ENCODE assay signal across 8 mouse cellular contexts in the genomic region with DNA sequence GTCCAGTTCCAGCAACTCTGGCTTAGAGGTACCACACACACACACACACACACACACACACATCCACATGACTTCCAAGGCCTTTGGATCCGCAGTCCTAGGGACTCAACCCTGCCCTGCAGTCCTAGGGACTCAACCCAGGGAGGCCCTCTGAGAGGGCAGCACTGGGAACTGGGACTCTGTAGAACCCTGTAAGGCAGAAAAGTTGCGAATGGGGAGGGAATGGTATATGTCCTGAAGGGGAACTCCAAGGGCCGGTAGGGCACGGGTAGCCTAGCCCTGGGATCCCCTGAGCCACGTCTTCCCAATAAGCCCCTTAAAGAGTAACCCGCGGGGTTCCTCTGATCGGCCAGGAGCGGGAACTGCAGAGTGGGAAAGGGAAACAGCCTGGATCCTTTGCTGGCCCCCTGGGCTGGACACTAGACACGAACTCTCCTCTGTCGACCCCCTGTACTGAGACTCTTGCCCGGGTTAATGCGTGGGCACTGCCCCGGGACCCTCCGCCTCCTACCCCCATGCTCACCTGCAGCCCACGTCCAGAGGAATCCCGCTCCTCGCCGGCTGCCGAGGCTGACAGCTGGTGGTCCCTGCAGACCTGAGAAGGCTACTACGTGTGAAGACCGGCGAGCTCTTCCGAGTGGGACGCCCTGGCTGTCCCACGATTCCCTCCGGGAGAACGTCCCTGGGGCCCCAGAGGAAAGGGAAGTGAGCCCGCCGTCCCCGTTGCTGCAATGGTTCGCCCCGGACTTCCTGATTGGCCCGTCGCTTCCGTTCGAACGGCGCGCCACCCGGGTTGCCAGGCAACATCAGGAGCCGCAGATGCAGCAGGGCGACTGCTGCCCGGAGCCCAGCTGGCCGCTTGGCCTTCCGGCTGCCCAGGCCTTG. TPM values are rescaled to one million over a fixed set of nuclear protein-coding genes. Genes with fewer than 3 reads are reported as not detected.
DNase-seq lines count a peak whose midpoint lies in the region; ATAC-seq and TF ChIP-seq lines count a peak whose summit lies in the region.

Gene Fam110a (minus strand): TSS at position 750 of the 885 bp plus-strand sequence.

- ATAC-seq in forebrain, embryonic 14.5 days = peak; percentile 94
- peak; percentile 74 for ATAC-seq in liver, embryonic 15.5 days (ENCODE audit: insufficient read depth)
- ATAC-seq in neural tube, embryonic 11.5 days (ENCODE audit: insufficient read depth, low FRiP score, low TSS enrichment) = peak; percentile 88
- peak; percentile 86 for ATAC-seq in stomach, embryonic 16.5 days (ENCODE audit: insufficient read depth, low FRiP score)

- H3K9me3 ChIP-seq in ES-Bruce4 (replicated peaks; ENCODE audit: control insufficient read depth, insufficient read depth, low read length, poor library complexity, severe bottlenecking) = no peaks in the 10 kb centered on the region
- H3K9me3 ChIP-seq in forebrain, embryonic 14.5 days (replicated peaks; ENCODE audit: control insufficient read depth, low read length) = no peaks in the 10 kb centered on the region
- no peaks in the 10 kb centered on the region for H3K9me3 ChIP-seq in liver, embryonic 15.5 days (replicated peaks)
- no peaks in the 10 kb centered on the region for H3K9me3 ChIP-seq in neural tube, embryonic 11.5 days (ENCODE audit: control insufficient read depth, low read length)
- no peaks in the 10 kb centered on the region for H3K9me3 ChIP-seq in stomach, embryonic 16.5 days (replicated peaks; ENCODE audit: control insufficient read depth, low read length)

- H3K4me2 ChIP-seq in forebrain, embryonic 14.5 days (ENCODE audit: low read length) = peak within 1 kb of the TSS; percentile 79
- peak within 1 kb of the TSS; percentile 81 for H3K4me2 ChIP-seq in liver, embryonic 15.5 days
- H3K4me2 ChIP-seq in neural tube, embryonic 11.5 days (ENCODE audit: low read depth) = peak within 1 kb of the TSS; percentile 80
- peak within 1 kb of the TSS; percentile 62 for H3K4me2 ChIP-seq in stomach, embryonic 16.5 days (ENCODE audit: low read depth, low read length)

- TF ChIP-seq POLR2A in ES-Bruce4 (IDR thresholded peaks at IDR 0.05; ENCODE audit: insufficient read depth, low read length) = peak; percentile 25

- peak within 1 kb of the TSS; percentile 93 for H3K4me3 ChIP-seq in ES-Bruce4 (ENCODE audit: low read depth, low read length)
- H3K4me3 ChIP-seq in forebrain, embryonic 14.5 days (ENCODE audit: low read depth, low read length) = peak within 1 kb of the TSS; percentile 81
- H3K4me3 ChIP-seq in liver, embryonic 15.5 days (replicated peaks) = peak within 1 kb of the TSS; percentile 81
- peak within 1 kb of the TSS; percentile 68 for H3K4me3 ChIP-seq in neural tube, embryonic 11.5 days (ENCODE audit: low read depth, low read length)
- peak within 1 kb of the TSS; percentile 88 for H3K4me3 ChIP-seq in stomach, embryonic 16.5 days (replicated peaks; ENCODE audit: low read length)

- intact Hi-C loops in heart, postnatal 10 days (cut with DNase I) = no loop called here

- under 1% methylated on average over 38 of the region's 46 CpGs for WGBS in forebrain, embryonic 14.5 days
- WGBS in liver, embryonic 15.5 days (ENCODE audit: insufficient replicate concordance) = under 1% methylated on average over 46 of the region's 46 CpGs
- WGBS in neural tube, embryonic 11.5 days = under 1% methylated on average over 46 of the region's 46 CpGs
- under 1% methylated on average over 45 of the region's 46 CpGs for WGBS in stomach, embryonic 16.5 days

- no peak for TF ChIP-seq CTCF in ES-Bruce4 (IDR thresholded peaks at IDR 0.05; ENCODE audit: low read depth, low read length)

- no peak for TF ChIP-seq EP300 in ES-Bruce4 (IDR thresholded peaks at IDR 0.05; ENCODE audit: insufficient read depth, low read depth, low read length)

- H3K27ac ChIP-seq in ES-Bruce4 (ENCODE audit: insufficient read depth, low read length) = no peak within 1 kb of the TSS
- H3K27ac ChIP-seq in forebrain, embryonic 14.5 days (ENCODE audit: low read depth, low read length) = peak within 1 kb of the TSS; percentile 75
- H3K27ac ChIP-seq in liver, embryonic 15.5 days (replicated peaks) = peak within 1 kb of the TSS; percentile 70
- peak within 1 kb of the TSS; percentile 72 for H3K27ac ChIP-seq in neural tube, embryonic 11.5 days (ENCODE audit: low read depth, low read length)
- H3K27ac ChIP-seq in stomach, embryonic 16.5 days (ENCODE audit: low read length) = peak within 1 kb of the TSS; percentile 85

- no peaks in the 10 kb centered on the region for H3K27me3 ChIP-seq in ES-Bruce4 (ENCODE audit: control insufficient read depth, insufficient read depth, low read length, poor library complexity, severe bottlenecking)
- H3K27me3 ChIP-seq in forebrain, embryonic 14.5 days (replicated peaks; ENCODE audit: control insufficient read depth, insufficient read depth, low read length) = no peaks in the 10 kb centered on the region
- H3K27me3 ChIP-seq in liver, embryonic 15.5 days = peaks cover 10% of the 10 kb centered on the region
- no peaks in the 10 kb centered on the region for H3K27me3 ChIP-seq in neural tube, embryonic 11.5 days (ENCODE audit: control insufficient read depth, insufficient read depth, low read length)
- H3K27me3 ChIP-seq in stomach, embryonic 16.5 days (ENCODE audit: control insufficient read depth, insufficient read depth, low read length) = no peaks in the 10 kb centered on the region

- H3K36me3 ChIP-seq in ES-Bruce4 (ENCODE audit: control insufficient read depth, insufficient read depth, low read length, poor library complexity, severe bottlenecking) = no peaks in the 10 kb centered on the region
- no peaks in the 10 kb centered on the region for H3K36me3 ChIP-seq in forebrain, embryonic 14.5 days (ENCODE audit: control insufficient read depth, insufficient read depth, low read length)
- H3K36me3 ChIP-seq in liver, embryonic 15.5 days (replicated peaks) = peaks cover 4% of the 10 kb centered on the region; the same call in 1 of the 2 replicates
- no peaks in the 10 kb centered on the region for H3K36me3 ChIP-seq in neural tube, embryonic 11.5 days (ENCODE audit: control insufficient read depth, insufficient read depth, low read length)
- no peaks in the 10 kb centered on the region for H3K36me3 ChIP-seq in stomach, embryonic 16.5 days (ENCODE audit: control insufficient read depth, insufficient read depth, low read length)

- peaks cover 2% of the 10 kb centered on the region for H3K4me1 ChIP-seq in ES-Bruce4 (ENCODE audit: control insufficient read depth, insufficient read depth, low read length)
- H3K4me1 ChIP-seq in forebrain, embryonic 14.5 days (ENCODE audit: control insufficient read depth, insufficient read depth, low read length) = peaks cover 22% of the 10 kb centered on the region
- peaks cover 48% of the 10 kb centered on the region for H3K4me1 ChIP-seq in liver, embryonic 15.5 days (replicated peaks)
- H3K4me1 ChIP-seq in neural tube, embryonic 11.5 days (ENCODE audit: control insufficient read depth, insufficient read depth, low read length) = peaks cover 25% of the 10 kb centered on the region
- peaks cover 31% of the 10 kb centered on the region for H3K4me1 ChIP-seq in stomach, embryonic 16.5 days (ENCODE audit: control insufficient read depth, insufficient read depth, low read length)

- DNase-seq in cerebellum, adult 11 months = peak; percentile 82
- DNase-seq in forebrain, embryonic 14.5 days (ENCODE audit: low spot score) = peak; percentile 94
- peak; percentile 95 to 97 for DNase-seq in heart, postnatal 10 days
- DNase-seq in kidney, postnatal 4 days = peak; percentile 94 to 96
- peak; percentile 92 for DNase-seq in neural tube, embryonic 11.5 days (ENCODE audit: low spot score)

- peak within 1 kb of the TSS; percentile 81 for H3K9ac ChIP-seq in ES-Bruce4 (ENCODE audit: low read depth, poor library complexity, severe bottlenecking)
- peak within 1 kb of the TSS; percentile 90 for H3K9ac ChIP-seq in forebrain, embryonic 14.5 days (ENCODE audit: low read length)
- H3K9ac ChIP-seq in liver, embryonic 15.5 days = peak within 1 kb of the TSS; percentile 84
- peak within 1 kb of the TSS; percentile 72 for H3K9ac ChIP-seq in neural tube, embryonic 11.5 days (ENCODE audit: low read length)
- peak within 1 kb of the TSS; percentile 92 for H3K9ac ChIP-seq in stomach, embryonic 16.5 days (ENCODE audit: low read length)

RNA-seq across cellular contexts. Expression of gene Fam110a, which starts in this region (rescaled TPM):
- polyA plus RNA-seq in ES-Bruce4 (2011; ENCODE audit: insufficient read depth, insufficient read length, low read depth, missing spikeins) = 13.6 and 14.4 TPM in 2 replicates
- 64.5 and 68.8 TPM in 2 replicates for polyA plus RNA-seq in forebrain, embryonic 14.5 days (2014; fragmentation: Nextera tagmentation; extraction: Ambion mirVana)
- 1 to 10 TPM; 5.7 to 7.3 TPM for total RNA-seq in heart, postnatal 10 days (2021)
- 9.8 and 10.1 TPM in 2 replicates for polyA plus RNA-seq in liver, embryonic 15.5 days (2015; fragmentation: Nextera tagmentation; extraction: Ambion mirVana)
- 82.2 and 92.9 TPM in 2 replicates for polyA plus RNA-seq in neural tube, embryonic 11.5 days (2014; fragmentation: Nextera tagmentation; extraction: Ambion mirVana)
- polyA plus RNA-seq in stomach, embryonic 16.5 days (2015; fragmentation: Nextera tagmentation; extraction: Ambion mirVana) = 31.2 and 32.7 TPM in 2 replicates
